Mouse (Mus musculus) Patski (cell line): ENCODE measurements around the gene Kri1. TPM values are rescaled to one million over a fixed set of nuclear protein-coding genes. Genes with fewer than 3 reads are reported as not detected.
A peak's percentile ranks its signal among the peaks of the same experiment; 100 is the strongest.
"Not testable (repeated sequence)": the region's sequence is repeated elsewhere in the genome, so short reads cannot be mapped to it uniquely, and the experiment has no call there.

ENCODE experiments used
- ATAC-seq: fragments of 100-300 bp; one replicate; pipeline ENCODE4 v1.8.0; 2021
- CTCF ChIA-PET: fragments of 350-600 bp; sonication (Branson Sonifier 250); formaldehyde crosslinking; loops from one replicate; lab custom pipeline; 2022; ENCODE audit warnings: inconsistent platforms; lab: Charles Lee
- POLR2A ChIA-PET: fragments of 350-600 bp; sonication (Branson Sonifier 250); formaldehyde crosslinking; loops from one replicate; lab custom pipeline; 2022; ENCODE audit warnings: antibody characterized with exemption, inconsistent platforms; lab: Charles Lee
- DNase-seq: peaks from one replicate; pipeline ENCODE4 v3.0.0-alpha.2; 2011; ENCODE audit warnings: low read depth, low spot score
- H3K27me3 ChIP-seq: fragments of 371-371 bp; one replicate; pipeline ENCODE4 v1.5.1; 2021
- CTCF ChIP-seq: fragments of 100-300 bp; IDR thresholded peaks from one replicate; pipeline ENCODE4 v1.5.1; 2021
- in situ Hi-C: fragments of 300-500 bp; cut with MboI; formaldehyde crosslinking; loops from 3 replicates; pipeline ENCODE4 v1.11.1; 2018; ENCODE audit warnings: low pct_unique_long_range_greater_than_20kb, mixed read lengths
- polyA plus RNA-seq: library from polyadenylated mRNA; unstranded; gene quantifications from one replicate; pipeline ENCODE4 v1.2.3, GENCODE M21; 2021

Kri1 gene
- polyA plus RNA-seq, 1 experiment from 2014 or later: 36.9 TPM

GRCm38 (mm10) chr9:21329041-21329440 lies 41.3 kb upstream of the Kri1 start:
- CTCF ChIA-PET: interaction anchor here (2.8 kb wide), 1 partner anchor 28 kb away, joined by 18 read pairs; no protein-coding TSS in a partner anchor
- in situ Hi-C loops: no loop called here
- H3K27me3 ChIP-seq: no peaks in the 10 kb centered on the region
- POLR2A ChIA-PET: no interaction called here
- ATAC-seq: no peak
- TF ChIP-seq CTCF: no peak
- no peak for DNase-seq

GRCm38 (mm10) chr9:21328041-21328440 lies 40.3 kb upstream of the Kri1 start:
- no peaks in the 10 kb centered on the region for H3K27me3 ChIP-seq
- no peak for ATAC-seq
- POLR2A ChIA-PET: interaction anchor here (0.9 kb wide), 1 partner anchor 10 kb away, joined by 3 read pairs; no protein-coding TSS in a partner anchor
- no peak for TF ChIP-seq CTCF
- CTCF ChIA-PET: no interaction called here
- DNase-seq: no peak
- in situ Hi-C loops: no loop called here

GRCm38 (mm10) chr9:21327569-21327968 lies 39.8 kb upstream of the Kri1 start:
- CTCF ChIA-PET: no interaction called here
- DNase-seq: no peak
- no peaks in the 10 kb centered on the region for H3K27me3 ChIP-seq
- TF ChIP-seq CTCF: no peak
- POLR2A ChIA-PET: interaction anchor here (0.9 kb wide), 1 partner anchor 11 kb away, joined by 3 read pairs; no protein-coding TSS in a partner anchor
- in situ Hi-C loops: no loop called here
- ATAC-seq: no peak

- POLR2A ChIA-PET: interaction anchor here (0.5 kb wide), 1 partner anchor 9 kb away, joined by 4 read pairs; no protein-coding TSS in a partner anchor
- CTCF ChIA-PET: no interaction called here
- no peaks in the 10 kb centered on the region for H3K27me3 ChIP-seq
- in situ Hi-C loops: no loop called here
- TF ChIP-seq CTCF: no peak
- no peak for DNase-seq
- no peak for ATAC-seq
Measured at GRCm38 (mm10) chr9:21324269-21324668, 36.5 kb upstream of the Kri1 start.

GRCm38 (mm10) chr9:21322917-21323297 lies 35.1 kb upstream of the Kri1 start:
- in situ Hi-C loops, ATAC-seq, H3K27me3 ChIP-seq, DNase-seq: not testable (repeated sequence)
- POLR2A ChIA-PET: interaction anchor here (0.7 kb wide), 1 partner anchor 99 kb away, joined by 3 read pairs; no protein-coding TSS in a partner anchor
- CTCF ChIA-PET: interaction anchor here (1.2 to 3.6 kb wide), 2 partner anchors 13 to 35 kb away, joined by 4 to 15 read pairs; no protein-coding TSS in a partner anchor

GRCm38 (mm10) chr9:21322211-21322916 lies 34.6 kb upstream of the Kri1 start:
- CTCF ChIA-PET: interaction anchor here (3.6 kb wide), 1 partner anchor 14 kb away, joined by 15 read pairs; no protein-coding TSS in a partner anchor
- no peak for TF ChIP-seq CTCF
- ATAC-seq: no peak
- no peaks in the 10 kb centered on the region for H3K27me3 ChIP-seq
- in situ Hi-C loops: no loop called here
- DNase-seq: no peak
- POLR2A ChIA-PET: no interaction called here

- POLR2A ChIA-PET: interaction anchor here (1.0 to 2.2 kb wide), 3 partner anchors 9 to 35 kb away, joined by 3 to 13 read pairs (median 3); no protein-coding TSS in a partner anchor
- in situ Hi-C loops: no loop called here
- no peak for DNase-seq
Measured at GRCm38 (mm10) chr9:21321513-21321835, 33.7 kb upstream of the Kri1 start.

GRCm38 (mm10) chr9:21320619-21321512 lies 33.1 kb upstream of the Kri1 start, which contains the start of gene Slc44a2:
Slc44a2 (plus strand) TSS chr9:21320698.
- H3K27me3 ChIP-seq: no peaks in the 10 kb centered on the region
- no peak for TF ChIP-seq CTCF
- DNase-seq: no peak
- ChIA-PET POLR2A (interaction anchor here (0.7 to 2.2 kb wide), 6 partner anchors 9 to 44 kb away, joined by 3 to 13 read pairs (median 3); no protein-coding TSS in a partner anchor), CTCF (interaction anchor here (0.6 to 3.8 kb wide), 9 partner anchors 9 to 100 kb away, joined by 3 to 19 read pairs (median 4); no protein-coding TSS in a partner anchor)
- in situ Hi-C loops: no loop called here
- ATAC-seq: peak; percentile 74

More at GRCm38 (mm10) chr9:21321513-21321835, 33.7 kb upstream of the Kri1 start:
- CTCF ChIA-PET: interaction anchor here (0.6 to 3.8 kb wide), 4 partner anchors 9 to 101 kb away, joined by 3 to 19 read pairs (median 12); no protein-coding TSS in a partner anchor
- H3K27me3 ChIP-seq: no peaks in the 10 kb centered on the region
- no peak for TF ChIP-seq CTCF
- no peak for ATAC-seq

GRCm38 (mm10) chr9:21320280-21320618 lies 32.5 kb upstream of the Kri1 start:
- TF ChIP-seq CTCF: no peak
- in situ Hi-C loops: no loop called here
- no peak for DNase-seq
- CTCF ChIA-PET: interaction anchor here (1.0 to 3.8 kb wide), 8 partner anchors 10 to 99 kb away, joined by 3 to 19 read pairs (median 4); no protein-coding TSS in a partner anchor
- POLR2A ChIA-PET: interaction anchor here (1.0 to 2.2 kb wide), 4 partner anchors 10 to 45 kb away, joined by 3 to 13 read pairs (median 4); no protein-coding TSS in a partner anchor
- no peak for ATAC-seq
- H3K27me3 ChIP-seq: no peaks in the 10 kb centered on the region

- ChIA-PET CTCF (interaction anchor here (1.1 to 3.8 kb wide), 5 partner anchors 11 to 99 kb away, joined by 3 to 19 read pairs (median 4); no protein-coding TSS in a partner anchor), POLR2A (interaction anchor here (0.6 to 2.2 kb wide), 4 partner anchors 11 to 37 kb away, joined by 3 to 13 read pairs (median 4); no protein-coding TSS in a partner anchor)
- no peaks in the 10 kb centered on the region for H3K27me3 ChIP-seq
- TF ChIP-seq CTCF: no peak
- DNase-seq (no peak), ATAC-seq (no peak)
- in situ Hi-C loops: loop anchor here (5.0 kb wide), 1 partner anchor 33 kb away; no protein-coding TSS in a partner anchor
Measured at GRCm38 (mm10) chr9:21319503-21319902, 31.7 kb upstream of the Kri1 start.
